Mouse (Mus musculus) cerebellum, adult 2 months (tissue): ENCODE results near the gene Vmn1r188. TPM values are rescaled to one million over a fixed set of nuclear protein-coding genes. Genes with fewer than 3 reads are reported as not detected.
"Not testable (repeated sequence)": the region's sequence is repeated elsewhere in the genome, so short reads cannot be mapped to it uniquely, and the experiment has no call there.

Experiments
- DNase-seq, 2 experiments: peaks; one replicate each; pipeline ENCODE4 v3.0.0; 2021
- H3K27ac ChIP-seq: fragments of 200-500 bp; 2 replicates; pipeline ENCODE4 v1.5.1; 2012; ENCODE audit warnings: low read length, control low read depth, inconsistent platforms; ENCODE audit not compliant: insufficient read depth
- H3K27me3 ChIP-seq: fragments of 200-500 bp; 2 replicates; pipeline ENCODE4 v1.6.1; 2012; ENCODE audit warnings: inconsistent platforms, mild to moderate bottlenecking, low read length, moderate library complexity; ENCODE audit not compliant: control insufficient read depth, insufficient read depth
- H3K4me1 ChIP-seq: fragments of 200-500 bp; 2 replicates; pipeline ENCODE4 v1.6.1; 2011; ENCODE audit warnings: low read length; ENCODE audit not compliant: control insufficient read depth, insufficient read depth
- H3K4me3 ChIP-seq: fragments of 200-500 bp; replicated peaks from 2 replicates; pipeline ENCODE3; 2011; ENCODE audit warnings: mild to moderate bottlenecking, low read depth, low read length, control low read depth; ENCODE audit not compliant: insufficient read depth
- CTCF ChIP-seq: fragments of 200-500 bp; IDR thresholded peaks from 2 replicates; pipeline ENCODE4 v1.5.1; 2011; ENCODE audit warnings: low read depth, mild to moderate bottlenecking, control low read depth, low read length, moderate library complexity, borderline replicate concordance; ENCODE audit not compliant: insufficient read depth
- POLR2A ChIP-seq: fragments of 200-500 bp; IDR thresholded peaks from 2 replicates; pipeline ENCODE4 v1.6.1; 2011; ENCODE audit warnings: low read length, control low read depth, borderline replicate concordance; ENCODE audit not compliant: insufficient read depth
- WGBS: fragments of 180-500 bp; shearing (Covaris S2); methylation state at CpG from one replicate; pipeline ENCODE4 v1.1.7; 2018; 5-methylcytosine and 5-hydroxymethylcytosine counted together
- polyA plus RNA-seq: library from polyadenylated mRNA; depleted of rRNA; stranded (reverse); fragments of >200 nt; gene quantifications from 2 replicates; pipeline ENCODE4 v1.2.3, GENCODE M21; 2012; rRNA removed

The Vmn1r188 gene
- not detected in 2 replicates for polyA plus RNA-seq

- WGBS: 91% methylated on average over 1 of the region's 1 CpGs
Measured at GRCm38 (mm10) chr13:22084140-22084539, at the start of gene Vmn1r188. Gene Vmn1r188, plus strand, starts transcription at chr13:22084440.

GRCm38 (mm10) chr13:22034443-22035266 is 49.6 kb upstream of the Vmn1r188 start:
- Histone ChIP-seq H3K4me1 (no peaks in the 10 kb centered on the region), H3K27me3 (no peaks in the 10 kb centered on the region), H3K27ac (no peak overlapping the region), H3K4me3 (no peak overlapping the region)
- TF ChIP-seq POLR2A (no peak), CTCF (no peak)
- WGBS: under 1% methylated on average over 14 of the region's 14 CpGs
- DNase-seq: no peak

More at GRCm38 (mm10) chr13:22084140-22084539, at the start of gene Vmn1r188:
- not testable (repeated sequence) for H3K27ac ChIP-seq, H3K27me3 ChIP-seq, DNase-seq, H3K4me3 ChIP-seq, H3K4me1 ChIP-seq

GRCm38 (mm10) chr13:22035267-22036148 is 48.7 kb upstream of the Vmn1r188 start, which contains the start of the genes Hist1h2ah and Hist1h2bk:
Gene Hist1h2ah, minus strand, starts transcription at chr13:22035568.
Gene Hist1h2bk, plus strand, starts transcription at chr13:22035870.
- WGBS: under 1% methylated on average over 30 of the region's 69 CpGs
- DNase-seq: peak; percentile 80 to 90
- H3K4me3 ChIP-seq: peak within 1 kb of the TSS; percentile 59
- H3K4me1 ChIP-seq, H3K27me3 ChIP-seq, H3K27ac ChIP-seq: not testable (repeated sequence)

GRCm38 (mm10) chr13:22036149-22036956 is 47.9 kb upstream of the Vmn1r188 start:
- DNase-seq: no peak
- Histone ChIP-seq H3K4me1 (no peaks in the 10 kb centered on the region), H3K27me3 (no peaks in the 10 kb centered on the region), H3K27ac (no peak overlapping the region), H3K4me3 (peak overlapping the region; percentile 37)
- TF ChIP-seq CTCF (no peak), POLR2A (no peak)
- WGBS: 3% methylated on average over 21 of the region's 23 CpGs

GRCm38 (mm10) chr13:22036986-22037385 is 47.3 kb upstream of the Vmn1r188 start:
- DNase-seq: no peak
- H3K27ac ChIP-seq: no peak overlapping the region

GRCm38 (mm10) chr13:22037415-22037814 is 46.8 kb upstream of the Vmn1r188 start:
- no peak for TF ChIP-seq POLR2A
- no peak for TF ChIP-seq CTCF
- Histone ChIP-seq H3K27ac (no peak overlapping the region), H3K4me3 (no peak overlapping the region), H3K27me3 (no peaks in the 10 kb centered on the region), H3K4me1 (no peaks in the 10 kb centered on the region; the same call in 1 of the 2 replicates)
- 89% methylated on average over 2 of the region's 2 CpGs for WGBS
- no peak for DNase-seq

More at GRCm38 (mm10) chr13:22036986-22037385, 47.3 kb upstream of the Vmn1r188 start:
- Histone ChIP-seq H3K4me3 (no peak overlapping the region), H3K4me1 (no peaks in the 10 kb centered on the region; the same call in 1 of the 2 replicates), H3K27me3 (no peaks in the 10 kb centered on the region)
- 54% methylated on average over 3 of the region's 3 CpGs for WGBS
- no peak for TF ChIP-seq CTCF
- TF ChIP-seq POLR2A: no peak

GRCm38 (mm10) chr13:22039364-22039763 is 44.9 kb upstream of the Vmn1r188 start:
- 76% methylated on average over 5 of the region's 5 CpGs for WGBS
- no peak overlapping the region for H3K27ac ChIP-seq
- TF ChIP-seq CTCF (no peak), POLR2A (no peak)
- no peaks in the 10 kb centered on the region; the same call in 1 of the 2 replicates for H3K4me1 ChIP-seq
- no peaks in the 10 kb centered on the region for H3K27me3 ChIP-seq
- no peak overlapping the region for H3K4me3 ChIP-seq
- no peak for DNase-seq
